Mouse (Mus musculus) embryonic facial prominence, embryonic 12.5 days (tissue): ENCODE results near the gene Smug1. TPM values are rescaled to one million over a fixed set of nuclear protein-coding genes. Genes with fewer than 3 reads are reported as not detected.
A peak's percentile ranks its signal among the peaks of the same experiment; 100 is the strongest.

Experiments used
- ATAC-seq: fragments of 200-750 bp; cut with Nextera tagmentation; 2 replicates; pipeline ENCODE4 v1.8.0; 2017; ENCODE audit not compliant: insufficient number of reproducible peaks, insufficient read depth, low FRiP score, low TSS enrichment
- H3K27ac ChIP-seq: fragments of 300-500 bp; sonication (generic); 2 replicates; pipeline ENCODE4 v1.5.1; 2016; ENCODE audit warnings: mild to moderate bottlenecking
- H3K27me3 ChIP-seq: fragments of 300-500 bp; sonication (generic); 2 replicates; pipeline ENCODE4 v1.6.1; 2016; ENCODE audit warnings: mild to moderate bottlenecking, moderate library complexity
- H3K36me3 ChIP-seq: fragments of 300-500 bp; sonication (generic); 2 replicates; pipeline ENCODE4 v1.6.1; 2016; ENCODE audit warnings: mild to moderate bottlenecking
- H3K4me1 ChIP-seq: fragments of 300-500 bp; sonication (generic); 2 replicates; pipeline ENCODE4 v1.6.1; 2016
- H3K4me2 ChIP-seq: fragments of 300-500 bp; sonication (generic); replicated peaks from 2 replicates; pipeline ENCODE4 v1.6.1; 2016; ENCODE audit warnings: mild to moderate bottlenecking, moderate library complexity
- H3K4me3 ChIP-seq: fragments of 300-500 bp; sonication (generic); 2 replicates; pipeline ENCODE4 v1.5.1; 2016; ENCODE audit warnings: mild to moderate bottlenecking
- H3K9ac ChIP-seq: fragments of 300-500 bp; sonication (generic); 2 replicates; pipeline ENCODE4 v1.6.1; 2016; ENCODE audit warnings: mild to moderate bottlenecking, moderate library complexity
- H3K9me3 ChIP-seq: fragments of 300-500 bp; sonication (generic); 2 replicates; pipeline ENCODE4 v1.6.1; 2016; ENCODE audit warnings: mild to moderate bottlenecking, moderate library complexity
- WGBS: fragments of 180-500 bp; shearing (Covaris S2); methylation state at CpG from one replicate; pipeline ENCODE4 v1.1.7; 2016; 5-methylcytosine and 5-hydroxymethylcytosine counted together
- polyA plus RNA-seq: library from polyadenylated mRNA; unstranded; fragments of >200 nt; fragmentation: Nextera tagmentation; extraction: Ambion mirVana; gene quantifications from 2 replicates; pipeline ENCODE4 v1.2.1, GENCODE M21; 2016

Gene Smug1
- polyA plus RNA-seq, 1 experiment from 2014 or later: 16.6 TPM

DNA sequence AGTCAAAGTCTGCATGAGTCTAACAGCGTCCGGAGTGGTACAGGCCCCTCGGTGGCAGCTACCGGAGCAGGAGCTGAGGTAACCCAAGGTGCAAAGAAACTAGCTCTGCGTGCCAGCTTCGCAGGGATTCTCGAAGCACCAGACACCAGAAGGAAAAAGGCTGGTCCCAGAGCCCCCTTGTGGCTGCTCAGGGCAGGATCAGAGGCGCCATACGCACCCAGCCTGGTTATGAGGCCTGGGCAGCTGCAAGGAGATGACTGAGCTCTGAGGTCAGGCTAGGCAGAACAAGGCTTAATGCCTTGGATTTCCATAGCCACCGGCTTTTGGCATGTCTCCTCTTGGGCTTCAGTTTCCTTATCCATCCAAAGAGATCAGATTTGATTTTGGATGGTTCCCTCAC lies 5.6 kb upstream of the Smug1 start:
- WGBS: 5% methylated on average over 10 of the region's 10 CpGs
- Histone ChIP-seq H3K27me3 (peaks cover 99% of the 10 kb centered on the region), H3K9me3 (no peaks in the 10 kb centered on the region), H3K4me3 (no peak overlapping the region), H3K27ac (no peak overlapping the region), H3K4me2 (no peak overlapping the region), H3K9ac (no peak overlapping the region), H3K36me3 (no peaks in the 10 kb centered on the region), H3K4me1 (peaks cover 22% of the 10 kb centered on the region)
- ATAC-seq: no peak

DNA sequence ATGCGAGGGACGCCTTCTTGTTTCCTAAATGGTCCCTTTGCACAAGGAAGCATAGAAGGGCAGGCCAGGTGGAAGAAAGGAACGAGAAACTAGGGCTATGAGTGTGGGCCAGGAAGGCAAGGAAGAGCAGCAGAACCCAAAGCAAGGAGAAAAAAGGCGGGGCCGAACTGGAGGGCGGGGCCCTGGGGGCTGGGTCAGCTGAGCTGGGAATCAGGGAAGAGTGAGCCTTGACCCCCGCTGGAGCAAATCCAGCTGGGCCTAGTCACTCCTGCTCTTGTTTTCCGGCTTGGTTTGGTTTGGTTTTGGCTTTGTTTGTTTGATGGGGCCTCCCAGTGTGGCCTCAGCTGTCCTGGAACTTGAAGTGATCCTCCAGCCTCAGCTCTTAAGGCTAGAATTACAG lies 4.4 kb upstream of the Smug1 start:
- WGBS: 7% methylated on average over 8 of the region's 8 CpGs
- Histone ChIP-seq H3K4me3 (no peak overlapping the region), H3K27me3 (peaks cover 100% of the 10 kb centered on the region), H3K9ac (no peak overlapping the region), H3K4me2 (no peak overlapping the region), H3K9me3 (no peaks in the 10 kb centered on the region), H3K27ac (no peak overlapping the region), H3K4me1 (peaks cover 21% of the 10 kb centered on the region), H3K36me3 (no peaks in the 10 kb centered on the region)
- ATAC-seq: no peak

DNA sequence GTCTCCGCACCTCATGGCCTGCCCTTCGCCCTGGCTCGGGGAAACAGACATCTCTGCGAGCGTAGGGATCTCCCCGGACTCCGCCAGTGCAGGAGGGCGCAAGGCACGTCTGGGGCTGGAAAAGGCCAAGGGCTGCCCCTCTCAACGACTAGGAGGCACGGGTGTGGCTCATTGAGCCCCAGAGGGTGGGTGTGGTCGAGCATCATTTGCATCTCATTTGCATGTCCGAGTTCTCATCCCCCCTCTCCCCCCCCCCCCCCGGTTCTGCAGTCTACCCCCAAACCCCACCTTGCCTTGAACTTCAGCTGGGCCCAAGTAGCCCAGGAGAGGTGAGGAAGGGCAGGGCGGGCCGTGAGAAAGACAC lies 3.4 kb upstream of the Smug1 start:
- 11% methylated on average over 16 of the region's 16 CpGs for WGBS
- peak overlapping the region; percentile 41; the same call in 1 of the 2 replicates for H3K4me3 ChIP-seq
- H3K9me3 ChIP-seq: no peaks in the 10 kb centered on the region
- no peak overlapping the region for H3K27ac ChIP-seq
- ATAC-seq: no peak
- no peaks in the 10 kb centered on the region for H3K36me3 ChIP-seq
- no peak overlapping the region for H3K9ac ChIP-seq
- H3K4me2 ChIP-seq: peak overlapping the region; percentile 76
- H3K27me3 ChIP-seq: peaks cover 100% of the 10 kb centered on the region
- peaks cover 23% of the 10 kb centered on the region for H3K4me1 ChIP-seq

DNA sequence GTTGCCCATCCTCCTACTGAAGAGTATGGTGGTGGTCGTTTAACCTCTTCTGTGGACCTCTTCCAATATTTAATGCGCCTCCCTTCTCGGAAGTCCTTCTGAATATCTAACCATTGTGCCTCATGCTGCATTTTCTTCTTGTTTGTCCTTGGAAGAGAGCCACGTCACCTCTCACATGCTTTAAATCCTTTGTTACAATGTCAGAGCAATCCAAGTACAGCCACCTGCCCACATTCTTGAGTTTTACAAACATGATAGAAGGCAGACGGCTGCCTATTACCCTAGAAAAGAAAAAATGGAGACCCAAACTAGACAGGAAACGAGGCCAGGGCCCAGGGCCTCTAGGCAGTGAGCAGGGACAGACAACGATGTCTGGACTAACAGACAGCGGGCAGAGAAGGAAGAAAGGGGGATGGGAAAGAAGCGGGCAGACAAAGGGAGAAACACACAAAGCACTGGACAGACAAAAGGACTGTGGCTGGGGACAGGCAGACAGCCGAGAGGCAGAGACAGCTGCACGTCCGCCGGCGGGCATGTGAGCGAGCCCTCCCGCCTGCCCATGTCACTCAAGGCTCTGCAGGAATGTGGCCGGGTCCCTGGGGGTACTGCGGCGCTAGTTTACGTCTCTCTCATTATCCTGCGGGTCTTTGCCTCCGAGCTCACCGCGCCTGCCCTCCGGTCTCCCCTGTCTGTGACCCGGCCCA lies 2.9 kb upstream of the Smug1 start:
- H3K9me3 ChIP-seq: no peaks in the 10 kb centered on the region
- H3K4me2 ChIP-seq: peak overlapping the region; percentile 76
- no peaks in the 10 kb centered on the region for H3K36me3 ChIP-seq
- H3K4me3 ChIP-seq: peak overlapping the region; percentile 41
- peaks cover 25% of the 10 kb centered on the region for H3K4me1 ChIP-seq
- H3K9ac ChIP-seq: peak overlapping the region; percentile 19; the same call in 1 of the 2 replicates
- H3K27me3 ChIP-seq: peaks cover 99% of the 10 kb centered on the region
- no peak; the same call in 1 of the 2 replicates for ATAC-seq
- 4% methylated on average over 26 of the region's 26 CpGs for WGBS
- H3K27ac ChIP-seq: no peak overlapping the region

DNA sequence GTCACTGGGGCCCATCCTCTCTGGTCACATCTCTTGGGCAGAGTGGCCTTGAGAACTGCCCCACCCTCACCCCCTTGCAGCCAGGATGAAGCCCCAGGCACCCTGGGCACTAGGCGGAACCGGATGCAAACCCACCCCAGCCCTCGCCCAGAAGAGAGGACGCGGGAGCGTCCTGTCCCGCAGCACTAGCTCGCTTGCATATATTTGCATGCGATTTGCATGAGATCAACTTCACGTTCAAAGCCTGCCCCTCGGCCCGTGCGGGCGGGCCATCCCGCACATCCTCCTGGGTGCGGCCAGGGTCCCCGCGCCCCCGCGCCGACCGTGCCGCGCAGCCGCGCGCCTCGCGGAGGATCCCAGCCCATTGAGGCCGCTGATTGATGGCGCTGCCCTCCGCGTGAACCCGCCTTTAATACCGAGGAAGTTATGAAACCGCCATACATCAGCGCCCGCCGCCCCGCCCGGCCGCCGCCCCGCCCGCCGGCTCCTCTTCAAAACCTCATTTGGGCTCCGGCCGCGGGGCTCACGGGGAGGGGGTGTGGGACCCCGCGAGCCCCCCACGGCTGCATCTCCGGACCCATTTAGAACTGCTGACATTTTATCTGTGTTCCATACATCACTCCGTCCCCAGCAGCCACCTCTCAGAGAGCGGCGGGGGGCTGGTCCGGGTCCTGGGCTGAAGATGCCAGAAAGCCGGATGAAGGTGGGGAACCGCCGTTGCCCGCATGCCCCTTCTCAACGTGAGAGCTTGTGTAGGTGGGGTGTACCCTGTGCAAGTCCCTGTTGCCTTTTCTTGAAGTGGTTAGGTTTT lies 2.1 kb upstream of the Smug1 start:
- peaks cover 92% of the 10 kb centered on the region for H3K27me3 ChIP-seq
- 0 out of 2 replicates have a peak, but pooled peaks have one; percentile 10 for ATAC-seq
- H3K4me2 ChIP-seq: peak overlapping the region; percentile 76
- H3K36me3 ChIP-seq: no peaks in the 10 kb centered on the region
- no peaks in the 10 kb centered on the region for H3K9me3 ChIP-seq
- peak overlapping the region; percentile 41 for H3K4me3 ChIP-seq
- peaks cover 25% of the 10 kb centered on the region for H3K4me1 ChIP-seq
- no peak overlapping the region for H3K27ac ChIP-seq
- under 1% methylated on average over 63 of the region's 63 CpGs for WGBS
- 0 out of 2 replicates have a peak overlapping the region, but pooled peaks have one; percentile 19 for H3K9ac ChIP-seq

DNA sequence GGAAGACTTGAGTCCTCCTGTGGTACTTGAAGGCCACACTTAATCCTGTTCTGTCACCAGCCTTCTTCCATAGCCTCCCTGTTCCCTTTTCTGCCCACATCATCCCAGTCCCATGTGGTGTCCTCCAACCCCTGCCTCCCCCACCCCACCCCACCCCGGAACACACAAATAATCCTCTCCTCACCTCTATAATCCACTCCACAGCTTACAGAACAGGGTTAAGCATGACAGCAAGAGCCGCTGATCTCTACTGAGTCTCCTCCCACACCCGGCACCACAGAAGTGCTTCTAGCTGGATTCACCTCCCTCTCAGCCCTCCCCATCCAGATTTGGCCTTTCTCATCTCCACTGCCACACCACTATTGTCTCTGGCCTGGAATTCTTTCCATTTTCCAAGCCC lies 894 bp upstream of the Smug1 start:
- H3K4me2 ChIP-seq: no peak overlapping the region
- WGBS: 32% methylated on average over 3 of the region's 3 CpGs
- no peak overlapping the region for H3K4me3 ChIP-seq
- peaks cover 79% of the 10 kb centered on the region for H3K27me3 ChIP-seq
- no peaks in the 10 kb centered on the region for H3K9me3 ChIP-seq
- ATAC-seq: no peak
- H3K27ac ChIP-seq: no peak overlapping the region
- H3K9ac ChIP-seq: no peak overlapping the region
- peaks cover 30% of the 10 kb centered on the region for H3K4me1 ChIP-seq
- no peaks in the 10 kb centered on the region for H3K36me3 ChIP-seq

DNA sequence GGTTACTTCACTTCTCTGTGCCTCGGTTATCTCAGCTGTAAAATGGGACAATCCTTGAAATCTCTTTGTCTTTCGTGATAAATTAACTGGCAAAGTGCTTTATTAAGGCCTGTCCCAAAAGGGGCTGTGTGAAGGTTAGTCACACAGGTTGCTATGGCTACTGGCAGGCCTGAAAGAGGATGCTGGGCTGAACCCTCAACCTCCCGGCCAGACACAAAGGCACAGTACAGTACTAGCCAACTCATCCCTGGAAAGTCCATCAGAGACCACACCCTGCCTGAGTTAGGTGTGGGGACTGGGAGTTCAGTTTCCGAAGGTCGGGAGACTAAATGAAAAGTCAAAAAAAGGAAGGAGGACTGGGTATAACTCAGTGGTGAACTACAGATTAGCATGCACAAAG lies 968 bp downstream of the Smug1 start:
- Histone ChIP-seq H3K4me2 (no peak overlapping the region), H3K4me1 (peaks cover 32% of the 10 kb centered on the region), H3K4me3 (no peak overlapping the region), H3K9me3 (no peaks in the 10 kb centered on the region), H3K27ac (no peak overlapping the region), H3K27me3 (peaks cover 61% of the 10 kb centered on the region), H3K36me3 (no peaks in the 10 kb centered on the region), H3K9ac (no peak overlapping the region)
- 38% methylated on average over 5 of the region's 5 CpGs for WGBS
- ATAC-seq: no peak

DNA sequence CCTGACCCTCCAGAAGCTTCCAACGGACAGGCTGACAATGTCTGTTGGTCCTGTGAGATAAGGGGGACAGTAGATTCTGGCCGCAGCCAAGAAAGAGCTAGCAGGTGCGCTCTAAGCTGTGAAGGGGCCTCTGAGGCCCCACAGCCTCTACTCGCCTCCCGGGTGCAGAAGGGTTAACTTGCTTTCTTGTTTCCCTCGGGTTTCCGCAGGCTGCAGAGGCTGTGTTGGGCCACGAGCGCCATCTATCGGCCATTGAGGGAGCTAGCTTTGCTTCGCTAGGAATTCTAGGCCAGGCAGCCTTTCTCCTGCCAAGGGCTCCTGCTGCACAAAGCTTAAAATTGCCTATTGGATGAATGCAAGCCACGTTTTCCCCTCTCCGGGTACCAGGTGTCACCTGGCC lies 1.5 kb downstream of the Smug1 start:
- WGBS: 1% methylated on average over 13 of the region's 13 CpGs
- H3K4me3 ChIP-seq: no peak overlapping the region
- no peaks in the 10 kb centered on the region for H3K9me3 ChIP-seq
- no peaks in the 10 kb centered on the region for H3K36me3 ChIP-seq
- no peak for ATAC-seq
- peaks cover 55% of the 10 kb centered on the region for H3K27me3 ChIP-seq
- H3K4me1 ChIP-seq: peaks cover 31% of the 10 kb centered on the region
- H3K27ac ChIP-seq: no peak overlapping the region
- H3K4me2 ChIP-seq: no peak overlapping the region
- H3K9ac ChIP-seq: no peak overlapping the region

DNA sequence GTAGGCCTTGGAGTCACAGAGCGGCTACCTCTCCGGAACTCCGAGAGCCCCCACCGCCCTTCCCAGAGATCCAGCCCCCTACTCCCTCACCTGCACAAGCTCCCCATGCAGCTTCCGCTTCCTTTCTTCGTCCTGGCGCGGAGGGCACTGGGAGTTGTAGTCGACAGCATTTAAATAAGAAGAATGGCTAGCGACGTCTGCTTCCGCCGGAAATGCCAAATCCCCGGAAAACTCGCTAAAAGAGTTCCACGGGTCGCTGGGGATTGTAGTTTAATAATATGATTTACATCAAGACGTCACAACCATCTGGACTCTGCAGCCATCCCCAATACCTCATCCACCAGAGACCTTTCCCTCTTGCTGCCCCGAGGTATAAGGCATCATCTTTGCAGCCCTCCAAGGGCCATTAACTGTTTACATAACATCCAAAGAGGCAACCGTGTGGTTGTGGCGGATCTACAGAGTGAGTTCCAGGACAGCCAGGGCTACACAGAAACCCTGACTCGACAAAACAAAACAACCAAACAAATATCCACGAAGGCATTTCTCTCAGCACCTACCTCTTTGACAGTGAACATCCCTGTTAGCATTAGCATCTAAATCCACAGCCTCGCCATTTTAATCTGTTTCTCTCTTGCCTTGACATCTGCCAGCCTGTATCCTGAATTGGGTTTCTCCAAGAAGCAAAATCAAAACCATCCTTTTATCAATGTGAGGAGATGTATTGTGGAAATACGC lies 3.5 kb downstream of the Smug1 start:
- H3K36me3 ChIP-seq: no peaks in the 10 kb centered on the region
- no peaks in the 10 kb centered on the region for H3K9me3 ChIP-seq
- no peak overlapping the region; the same call in 1 of the 2 replicates for H3K27ac ChIP-seq
- peak overlapping the region; percentile 57 for H3K9ac ChIP-seq
- H3K4me2 ChIP-seq: peak overlapping the region; percentile 52
- H3K27me3 ChIP-seq: peaks cover 35% of the 10 kb centered on the region
- 8% methylated on average over 25 of the region's 25 CpGs for WGBS
- H3K4me1 ChIP-seq: peaks cover 12% of the 10 kb centered on the region
- H3K4me3 ChIP-seq: peak overlapping the region; percentile 66
- ATAC-seq: peak; percentile 83

DNA sequence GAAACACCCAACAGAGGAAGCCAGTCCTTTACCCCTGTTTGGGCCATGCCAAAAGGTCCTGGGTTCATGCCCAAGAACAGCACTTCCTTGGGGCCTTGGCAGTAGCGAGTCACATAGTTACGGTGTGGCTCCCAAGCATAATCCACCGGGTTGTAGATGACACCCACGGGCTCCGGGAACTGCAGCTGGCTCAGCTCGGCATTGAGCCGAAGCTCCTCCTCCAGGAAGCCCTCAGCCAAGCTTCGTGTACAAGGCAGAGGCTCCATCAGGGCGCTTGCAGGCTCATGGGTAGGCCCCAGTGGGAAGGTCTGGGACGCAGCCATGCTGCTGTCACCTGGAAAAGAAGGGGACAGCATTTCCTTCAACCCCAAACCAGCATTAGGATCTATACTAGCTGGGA lies 9.3 kb downstream of the Smug1 start:
- 73% methylated on average over 10 of the region's 10 CpGs for WGBS
- ATAC-seq: no peak
- Histone ChIP-seq H3K4me1 (peaks cover 4% of the 10 kb centered on the region), H3K4me2 (no peak overlapping the region), H3K27ac (no peak overlapping the region), H3K4me3 (no peak overlapping the region), H3K36me3 (no peaks in the 10 kb centered on the region), H3K27me3 (peaks cover 28% of the 10 kb centered on the region), H3K9ac (no peak overlapping the region), H3K9me3 (no peaks in the 10 kb centered on the region)

DNA sequence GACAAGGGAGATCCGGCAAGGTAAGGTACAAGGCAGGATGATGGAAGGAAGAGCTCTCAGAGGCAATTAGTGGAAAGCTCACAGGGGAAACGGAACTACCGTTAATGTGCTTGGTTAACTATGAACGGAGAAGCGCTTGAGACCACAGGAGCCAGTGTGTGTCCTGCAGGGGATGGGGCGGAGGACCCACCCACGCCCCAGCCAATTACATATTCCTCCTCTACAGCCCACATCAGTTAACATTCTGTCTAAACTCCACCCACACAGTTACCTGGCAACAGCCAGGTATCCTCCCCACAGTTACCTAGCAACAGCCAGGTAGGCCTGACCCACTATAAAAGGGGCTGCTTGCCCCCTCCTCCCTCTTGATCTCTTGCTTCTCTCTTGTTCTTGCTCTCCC lies 10.0 kb downstream of the Smug1 start:
- no peak overlapping the region for H3K9ac ChIP-seq
- no peak overlapping the region for H3K27ac ChIP-seq
- no peak overlapping the region for H3K4me3 ChIP-seq
- H3K27me3 ChIP-seq: peaks cover 28% of the 10 kb centered on the region
- H3K36me3 ChIP-seq: no peaks in the 10 kb centered on the region
- no peaks in the 10 kb centered on the region for H3K4me1 ChIP-seq
- no peaks in the 10 kb centered on the region for H3K9me3 ChIP-seq
- 44% methylated on average over 7 of the region's 7 CpGs for WGBS
- ATAC-seq: no peak
- H3K4me2 ChIP-seq: no peak overlapping the region
